Mouse (Mus musculus): ENCODE measurements around the gene Rnf114.

The Rnf114 gene

DNA sequence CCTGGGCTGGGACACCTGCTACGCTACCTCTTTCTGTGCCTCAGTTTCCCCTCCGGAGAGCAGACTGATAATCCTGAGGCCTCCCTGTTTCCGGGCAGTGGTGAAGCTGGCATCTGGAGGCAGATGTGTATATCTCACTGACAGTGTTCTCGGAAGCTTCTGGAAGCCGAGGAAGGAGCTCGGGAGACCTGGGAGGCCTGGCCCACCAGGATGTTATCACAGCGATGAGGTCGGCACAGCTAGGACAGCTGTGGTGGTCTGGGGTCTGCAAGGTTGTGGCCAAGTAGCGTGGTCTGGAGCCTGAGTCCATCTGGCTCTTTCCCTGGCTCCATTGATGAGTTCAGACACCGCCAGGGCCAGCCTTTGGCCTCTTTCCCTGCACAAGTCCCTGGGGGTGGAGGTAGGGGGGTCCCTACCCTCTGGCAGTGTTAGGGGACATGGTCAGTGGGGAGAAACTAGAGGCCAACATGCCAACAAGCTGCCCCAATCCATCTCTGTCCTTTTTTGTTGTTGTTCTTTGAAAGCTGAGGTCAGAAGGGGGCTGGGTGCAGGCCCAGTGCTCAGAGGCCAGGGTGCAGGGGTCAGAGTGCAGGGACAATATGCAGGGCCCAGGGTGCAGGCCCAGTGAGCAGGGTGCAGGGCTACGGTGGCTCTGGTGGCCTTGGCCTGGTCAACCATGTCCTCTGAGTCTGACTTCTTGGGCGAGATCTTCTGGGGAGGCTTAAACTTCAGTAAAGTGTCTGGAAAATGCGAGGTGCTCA is 72.3 kb downstream of the Rnf114 start:
- no peak for DNase-seq (ENCODE audit: low read depth, low spot score)

DNA sequence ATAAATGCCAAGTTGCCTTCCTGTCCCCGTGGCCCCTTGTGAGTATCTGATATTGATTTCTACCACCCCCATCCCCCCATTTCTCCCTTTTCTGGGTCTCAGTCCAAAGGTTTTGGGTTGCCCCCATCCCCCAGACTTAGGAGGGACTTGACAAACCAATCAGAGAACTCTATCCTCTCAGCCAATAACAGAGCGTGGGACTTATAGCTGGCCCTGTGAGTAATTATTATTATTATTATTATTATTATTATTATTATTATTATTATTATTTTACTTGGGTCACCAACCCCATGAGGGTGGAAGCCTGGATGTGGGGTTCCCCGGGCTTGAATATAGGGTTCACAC is 72.8 kb downstream of the Rnf114 start:
- no peak for DNase-seq (ENCODE audit: low read depth, low spot score)

GRCm38 (mm10) chr2:167565682-167566081 is 73.2 kb downstream of the Rnf114 start:
- DNase-seq (ENCODE audit: low read depth, low spot score), result no peak

Measured in A20 (cell line).